Mouse (Mus musculus): Measurements from ENCODE around the gene Slk.

- TF ChIP-seq TCF12 (IDR thresholded peaks at IDR 0.05; ENCODE audit: insufficient read depth, poor library complexity, severe bottlenecking) (no peak), POLR2A (IDR thresholded peaks at IDR 0.05; ENCODE audit: insufficient read length, low read depth) (no peak), POLR2AphosphoS2 (IDR thresholded peaks at IDR 0.05; ENCODE audit: insufficient read length, low read depth) (no peak), MYOD1 (IDR thresholded peaks at IDR 0.05; ENCODE audit: control insufficient read depth in 1 of 3, insufficient read length in 2 of 3, low read depth in 2 of 3) (no peak), MAX (IDR thresholded peaks at IDR 0.05; ENCODE audit: low read depth) (no peak), CEBPB (IDR thresholded peaks at IDR 0.05; ENCODE audit: insufficient read depth, poor library complexity, severe bottlenecking) (no peak)
Observed at GRCm38 (mm10) chr19:47532449-47532848, 47.0 kb upstream of the Slk start.
